Mouse (Mus musculus) MEL (cell line): ENCODE data around the gene Mindy1.

Source experiments
- CHD1 ChIP-seq: IDR thresholded peaks from 2 replicates; pipeline ENCODE4 v1.6.1; 2012; ENCODE audit warnings: low read depth, mild to moderate bottlenecking, inconsistent platforms, low read length, improper control_type of control experiment
- CHD2 ChIP-seq: IDR thresholded peaks from 2 replicates; pipeline ENCODE4 v1.6.1; 2011; ENCODE audit warnings: low read length, improper control_type of control experiment
- CTCF ChIP-seq, 3 experiments: IDR thresholded peaks in 2 of 3; conservative IDR thresholded peaks in 1 of 3; 2 replicates each; pipeline ENCODE4 v1.5.1; 2011 to 2012; ENCODE audit warnings: low read length in 3 of 3, low read depth in 2 of 3, mild to moderate bottlenecking in 2 of 3, improper control_type of control experiment in 1 of 3, inconsistent platforms in 1 of 3, mixed read lengths in 1 of 3, moderate library complexity in 1 of 3; ENCODE audit not compliant: control insufficient read depth in 1 of 3, insufficient read depth in 1 of 3, poor library complexity in 1 of 3, severe bottlenecking in 1 of 3
- ELF1 ChIP-seq: IDR thresholded peaks from 2 replicates; pipeline ENCODE4 v1.6.1; 2014; ENCODE audit warnings: low read depth, mild to moderate bottlenecking, inconsistent platforms, low read length, improper control_type of control experiment, moderate library complexity
- GATA1 ChIP-seq: IDR thresholded peaks from 2 replicates; pipeline ENCODE4 v1.6.1; 2011; ENCODE audit warnings: low read depth, low read length, improper control_type of control experiment
- HCFC1 ChIP-seq: IDR thresholded peaks from 2 replicates; pipeline ENCODE4 v1.6.1; 2012; ENCODE audit warnings: low read depth, mild to moderate bottlenecking, inconsistent platforms, low read length, improper control_type of control experiment, moderate library complexity
- MAFK ChIP-seq: IDR thresholded peaks from 2 replicates; pipeline ENCODE4 v1.6.1; 2011; ENCODE audit warnings: low read depth, mild to moderate bottlenecking, low read length, improper control_type of control experiment, borderline replicate concordance
- MAZ ChIP-seq: IDR thresholded peaks from 2 replicates; pipeline ENCODE4 v1.6.1; 2012; ENCODE audit warnings: low read depth, mild to moderate bottlenecking, inconsistent platforms, low read length, improper control_type of control experiment
- POLR2A ChIP-seq, 2 experiments: IDR thresholded peaks; 2 replicates each; pipeline ENCODE4 v1.6.1; 2011 to 2012; ENCODE audit warnings: low read length in 2 of 2, mild to moderate bottlenecking in 2 of 2, control low read depth in 1 of 2, improper control_type of control experiment in 1 of 2, low read depth in 1 of 2, moderate library complexity in 1 of 2; ENCODE audit not compliant: control insufficient read depth in 1 of 2, insufficient read depth in 1 of 2, poor library complexity in 1 of 2
- UBTF ChIP-seq: IDR thresholded peaks from 2 replicates; pipeline ENCODE4 v1.6.1; 2012; ENCODE audit warnings: low read depth, mild to moderate bottlenecking, inconsistent platforms, low read length, improper control_type of control experiment, moderate library complexity, borderline replicate concordance; ENCODE audit not compliant: insufficient read depth
- USF1 ChIP-seq: IDR thresholded peaks from 2 replicates; pipeline ENCODE4 v1.6.1; 2014; ENCODE audit warnings: low read depth, mild to moderate bottlenecking, inconsistent platforms, low read length, improper control_type of control experiment, moderate library complexity
- USF2 ChIP-seq, 2 experiments: IDR thresholded peaks; 2 replicates each; pipeline ENCODE4 v1.6.1; 2011 to 2012; ENCODE audit warnings: improper control_type of control experiment in 2 of 2, low read length in 2 of 2, borderline replicate concordance in 1 of 2, inconsistent platforms in 1 of 2, low read depth in 1 of 2, mild to moderate bottlenecking in 1 of 2; ENCODE audit not compliant: insufficient read depth in 1 of 2

DNA sequence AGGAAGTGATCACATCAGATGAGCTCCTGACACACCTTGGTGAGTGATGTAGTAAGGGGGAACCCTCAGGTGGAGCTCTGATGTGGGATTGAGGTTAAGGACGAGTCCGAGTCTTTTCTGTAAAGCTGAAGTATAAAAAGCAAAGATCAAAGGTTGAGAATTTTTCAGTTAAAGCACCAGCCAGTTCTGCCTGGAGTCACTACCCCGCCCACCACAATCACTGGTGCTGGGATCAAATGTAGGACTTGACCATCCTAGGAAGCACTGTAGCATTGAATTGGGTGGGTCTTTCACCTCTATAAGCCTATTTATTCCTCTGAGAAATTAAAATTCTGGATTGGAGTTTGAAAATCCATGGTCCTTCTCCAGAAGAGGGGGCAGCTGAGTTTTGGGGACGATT, 9.9 kb downstream of the Mindy1 start:
- TF ChIP-seq MAZ (no peak), CTCF (IDR thresholded peaks at IDR 0.05 in 2 of 3, conservative IDR thresholded peaks at IDR 0.05 in 1 of 3; ENCODE audit: control insufficient read depth in 1 of 3, insufficient read depth in 1 of 3, low read depth in 2 of 3, low read length in 3 of 3, poor library complexity in 1 of 3, severe bottlenecking in 1 of 3) (no peak), CHD1 (no peak), POLR2A (IDR thresholded peaks at IDR 0.05; ENCODE audit: control insufficient read depth in 1 of 2, insufficient read depth in 1 of 2, low read depth in 1 of 2, low read length in 2 of 2, poor library complexity in 1 of 2) (no peak; a peak in 1 of 4 replicates), MAFK (no peak), ELF1 (no peak), UBTF (no peak), CHD2 (no peak), GATA1 (no peak), HCFC1 (no peak), USF1 (no peak), USF2 (IDR thresholded peaks at IDR 0.05; ENCODE audit: borderline replicate concordance in 1 of 2, insufficient read depth in 1 of 2, low read depth in 1 of 2, low read length in 2 of 2) (no peak)
